Mouse (Mus musculus) thymus, postnatal 36 days (tissue): ENCODE measurements around the gene Dusp7.
A peak's percentile ranks its signal among the peaks of the same experiment; 100 is the strongest.

ENCODE experiments used
- DNase-seq, 2 experiments: peaks; one replicate each; pipeline ENCODE4 v3.0.0; 2022; ENCODE audit warnings: mixed read lengths in 2 of 2

Gene Dusp7

DNA sequence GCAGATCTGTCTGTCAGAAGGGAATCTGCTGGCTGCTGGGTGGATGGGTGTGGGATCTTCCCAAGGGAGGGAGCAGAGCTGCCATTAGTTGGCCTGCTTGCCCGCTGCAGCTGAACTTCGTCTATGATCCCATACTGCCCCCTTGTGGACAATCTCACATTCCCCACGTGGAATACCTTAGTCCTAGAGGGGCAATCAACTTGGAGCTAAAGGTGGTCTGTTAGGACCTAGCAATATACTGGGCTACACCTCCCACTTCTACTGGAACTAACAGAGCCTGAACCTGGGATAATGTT lies 53.4 kb downstream of the Dusp7 start:
- peak; percentile 70 to 76 for DNase-seq
